8 mouse cellular contexts compared by ENCODE assay signal in the genomic region with DNA sequence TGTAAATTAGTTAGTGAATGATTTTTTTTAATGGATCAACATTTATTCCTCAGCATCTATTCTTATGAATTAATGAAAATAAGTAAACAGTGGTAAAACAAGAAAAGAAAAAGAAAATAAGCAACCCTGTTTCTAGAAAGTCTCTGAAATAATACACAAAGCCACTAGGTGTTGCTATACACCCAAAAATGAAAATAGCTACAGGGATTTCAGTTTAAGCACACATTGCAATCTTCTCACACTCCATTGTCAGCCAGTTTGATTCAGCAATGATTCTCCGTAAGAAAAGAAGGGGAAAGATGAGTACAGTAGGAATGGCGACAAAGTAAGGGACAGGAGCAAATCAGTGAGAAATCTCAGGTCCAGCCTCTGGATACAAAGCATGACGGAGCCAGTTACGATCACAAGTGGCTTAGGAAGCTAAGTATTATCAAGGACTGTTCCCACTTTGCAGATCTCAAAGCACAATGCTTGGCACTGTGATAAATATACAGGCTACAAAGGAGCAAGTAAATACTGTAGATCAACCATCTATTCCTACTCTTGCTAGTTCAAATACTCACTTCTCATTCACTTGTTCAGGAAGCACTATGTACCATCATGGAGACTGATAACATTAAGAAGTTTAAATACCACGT.
DNase-seq lines count a peak whose midpoint lies in the region; ATAC-seq lines count a peak whose summit lies in the region.

No protein-coding gene starts in this region.

- intact Hi-C loops in heart, postnatal 25 days (cut with DNase I): loop anchor here (1.0 to 10.0 kb wide), 5 partner anchors 38 to 503 kb away; no protein-coding TSS in a partner anchor

- H3K4me3 ChIP-seq in lung, embryonic 16.5 days (ENCODE audit: low read length): no peak overlapping the region
- no peak overlapping the region for H3K4me3 ChIP-seq in embryonic facial prominence, embryonic 14.5 days (ENCODE audit: low read depth, low read length)
- no peak overlapping the region for H3K4me3 ChIP-seq in midbrain, embryonic 14.5 days (replicated peaks; ENCODE audit: low read depth, low read length)

- H3K9ac ChIP-seq in lung, embryonic 16.5 days (ENCODE audit: low read length): no peak overlapping the region
- no peak overlapping the region for H3K9ac ChIP-seq in embryonic facial prominence, embryonic 14.5 days (ENCODE audit: low read depth, low read length)
- no peak overlapping the region for H3K9ac ChIP-seq in midbrain, embryonic 14.5 days (replicated peaks; ENCODE audit: low read length)

- no peaks in the 10 kb centered on the region for H3K36me3 ChIP-seq in lung, embryonic 16.5 days (ENCODE audit: control insufficient read depth, insufficient read depth, low read length)
- no peaks in the 10 kb centered on the region for H3K36me3 ChIP-seq in embryonic facial prominence, embryonic 14.5 days (ENCODE audit: control insufficient read depth, insufficient read depth, low read length)
- H3K36me3 ChIP-seq in midbrain, embryonic 14.5 days (ENCODE audit: control insufficient read depth, insufficient read depth, low read length): no peaks in the 10 kb centered on the region

- no peaks in the 10 kb centered on the region for H3K27me3 ChIP-seq in lung, embryonic 16.5 days (ENCODE audit: control insufficient read depth, insufficient read depth, low read depth, low read length)
- H3K27me3 ChIP-seq in embryonic facial prominence, embryonic 14.5 days (replicated peaks; ENCODE audit: control insufficient read depth, insufficient read depth, low read length): no peaks in the 10 kb centered on the region
- no peaks in the 10 kb centered on the region for H3K27me3 ChIP-seq in midbrain, embryonic 14.5 days (ENCODE audit: control insufficient read depth, insufficient read depth, low read length)

- DNase-seq in frontal cortex, postnatal 25 days (ENCODE audit: low spot score in 2 of 2): no peak
- DNase-seq in lung, adult 18-20 months: no peak
- DNase-seq in embryonic facial prominence, embryonic 14.5 days (ENCODE audit: low spot score): peak; percentile 50
- peak; percentile 83 for DNase-seq in midbrain, embryonic 14.5 days
- no peak for DNase-seq in spleen, adult 18-20 months
- DNase-seq in heart, postnatal 25 days (ENCODE audit: low spot score): no peak

- peak overlapping the region; percentile 19; the same call in 1 of the 2 replicates for H3K4me2 ChIP-seq in lung, embryonic 16.5 days (ENCODE audit: low read depth, low read length)
- no peak overlapping the region for H3K4me2 ChIP-seq in embryonic facial prominence, embryonic 14.5 days (ENCODE audit: low read depth, low read length)
- H3K4me2 ChIP-seq in midbrain, embryonic 14.5 days (ENCODE audit: low read length): no peak overlapping the region

- 0 out of 2 replicates have a peak, but pooled peaks cover 2% of the 10 kb centered on the region for H3K4me1 ChIP-seq in lung, embryonic 16.5 days (replicated peaks; ENCODE audit: control insufficient read depth, insufficient read depth, low read length)
- H3K4me1 ChIP-seq in embryonic facial prominence, embryonic 14.5 days (ENCODE audit: control insufficient read depth, insufficient read depth, low read length): no peaks in the 10 kb centered on the region
- no peaks in the 10 kb centered on the region for H3K4me1 ChIP-seq in midbrain, embryonic 14.5 days (ENCODE audit: control insufficient read depth, insufficient read depth, low read length)

- ATAC-seq in frontal cortex, adult (ENCODE audit: low TSS enrichment): peak; percentile 94
- peak; percentile 38; the same call in 1 of the 2 replicates for ATAC-seq in lung, embryonic 16.5 days (ENCODE audit: low read depth)
- ATAC-seq in embryonic facial prominence, embryonic 14.5 days (ENCODE audit: low read depth): no peak
- no peak; the same call in 1 of the 2 replicates for ATAC-seq in midbrain, embryonic 14.5 days (ENCODE audit: low FRiP score, low TSS enrichment)

- H3K9me3 ChIP-seq in lung, embryonic 16.5 days (ENCODE audit: control insufficient read depth, low read length): no peaks in the 10 kb centered on the region
- H3K9me3 ChIP-seq in embryonic facial prominence, embryonic 14.5 days (ENCODE audit: control insufficient read depth, low read length): no peaks in the 10 kb centered on the region
- no peaks in the 10 kb centered on the region for H3K9me3 ChIP-seq in midbrain, embryonic 14.5 days (ENCODE audit: control insufficient read depth, low read length)

- H3K27ac ChIP-seq in lung, embryonic 16.5 days (ENCODE audit: low read length): no peak overlapping the region
- no peak overlapping the region for H3K27ac ChIP-seq in embryonic facial prominence, embryonic 14.5 days (replicated peaks; ENCODE audit: low read depth, low read length)
- no peak overlapping the region for H3K27ac ChIP-seq in midbrain, embryonic 14.5 days (replicated peaks; ENCODE audit: low read depth, low read length)

- WGBS in lung, embryonic 16.5 days: 49% methylated on average over 5 of the region's 5 CpGs
- WGBS in embryonic facial prominence, embryonic 14.5 days: 73% methylated on average over 5 of the region's 5 CpGs
- 70% methylated on average over 5 of the region's 5 CpGs for WGBS in midbrain, embryonic 14.5 days

Comparison
In these comparisons a context has a peak if more than half of its experiments do, and no peak if none do; other contexts are left out.
1. ATAC-seq: peak in frontal cortex, adult (single experiment) and lung, embryonic 16.5 days (single experiment); none in embryonic facial prominence, embryonic 14.5 days (single experiment) and midbrain, embryonic 14.5 days (single experiment).
2. DNase-seq: peak in embryonic facial prominence, embryonic 14.5 days (single experiment) and midbrain, embryonic 14.5 days (single experiment); none in frontal cortex, postnatal 25 days (0 of 2), lung, adult 18-20 months (0 of 2), spleen, adult 18-20 months (0 of 2) and heart, postnatal 25 days (single experiment).